Mouse (Mus musculus) neural tube, embryonic 14.5 days (tissue): ENCODE data around the gene Prkab1. TPM values are rescaled to one million over a fixed set of nuclear protein-coding genes. Genes with fewer than 3 reads are reported as not detected.

Source experiments
- ATAC-seq: fragments of 200-750 bp; cut with Nextera tagmentation; 2 replicates; pipeline ENCODE4 v1.8.0; 2017; ENCODE audit warnings: low read depth, mild to moderate bottlenecking, moderate TSS enrichment, moderate library complexity
- H3K27ac ChIP-seq: fragments of 300-500 bp; sonication (generic); 2 replicates; pipeline ENCODE4 v1.5.1; 2014; ENCODE audit warnings: low read depth, mild to moderate bottlenecking, control low read depth, low read length, moderate library complexity, mixed read lengths
- H3K27me3 ChIP-seq: fragments of 300-500 bp; sonication (generic); 2 replicates; pipeline ENCODE4 v1.6.1; 2014; ENCODE audit warnings: low read length; ENCODE audit not compliant: control insufficient read depth, insufficient read depth
- H3K36me3 ChIP-seq: fragments of 300-500 bp; sonication (generic); 2 replicates; pipeline ENCODE4 v1.6.1; 2014; ENCODE audit warnings: low read length, mixed read lengths; ENCODE audit not compliant: control insufficient read depth, insufficient read depth
- H3K4me1 ChIP-seq: fragments of 300-500 bp; sonication (generic); 2 replicates; pipeline ENCODE4 v1.6.1; 2014; ENCODE audit warnings: low read length; ENCODE audit not compliant: control insufficient read depth, insufficient read depth
- H3K4me2 ChIP-seq: fragments of 300-500 bp; sonication (generic); 2 replicates; pipeline ENCODE4 v1.6.1; 2014; ENCODE audit warnings: mild to moderate bottlenecking, low read depth, low read length, control low read depth
- H3K4me3 ChIP-seq: fragments of 300-500 bp; sonication (generic); 2 replicates; pipeline ENCODE4 v1.5.1; 2014; ENCODE audit warnings: low read depth, low read length, control low read depth, mixed read lengths
- H3K9ac ChIP-seq: fragments of 300-500 bp; sonication (generic); replicated peaks from 2 replicates; pipeline ENCODE4 v1.6.1; 2014; ENCODE audit warnings: low read depth, mild to moderate bottlenecking, control low read depth, low read length, mixed read lengths
- H3K9me3 ChIP-seq: fragments of 300-500 bp; sonication (generic); 2 replicates; pipeline ENCODE4 v1.6.1; 2016; ENCODE audit warnings: low read length; ENCODE audit not compliant: control insufficient read depth
- WGBS: fragments of 180-500 bp; shearing (Covaris S2); extraction: QIAGEN DNeasy Blood & Tissue Kit; methylation state at CpG from one replicate; pipeline ENCODE4 v1.1.7; 2014; 5-methylcytosine and 5-hydroxymethylcytosine counted together
- polyA plus RNA-seq: library from polyadenylated mRNA; unstranded; fragments of >200 nt; fragmentation: Nextera tagmentation; extraction: Ambion mirVana; gene quantifications from 2 replicates; pipeline ENCODE4 v1.2.1, GENCODE M21; 2014

The Prkab1 gene
- polyA plus RNA-seq, 1 experiment from 2014 or later = 53.3 TPM

DNA sequence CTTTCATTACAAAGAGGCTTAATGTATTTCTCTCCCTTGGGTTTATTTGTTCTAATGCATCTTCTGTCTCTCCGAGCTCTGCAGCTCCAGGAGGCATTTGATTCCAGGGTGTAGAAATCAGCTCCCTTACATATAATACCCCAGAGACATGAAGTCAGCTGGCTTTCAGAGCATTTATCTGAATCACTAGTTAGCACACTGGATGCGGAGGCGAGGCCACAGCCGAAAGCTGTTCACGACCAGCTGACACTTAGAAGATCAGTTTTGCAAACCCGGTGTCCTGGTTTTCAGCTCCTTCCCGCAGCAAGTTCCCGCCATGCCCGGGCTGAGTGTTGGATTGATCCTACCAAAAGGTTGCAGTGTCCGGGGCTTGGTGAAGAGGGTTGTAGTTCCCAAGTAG is 20.0 kb downstream of the Prkab1 start:
- H3K4me1 ChIP-seq = peaks cover 4% of the 10 kb centered on the region; the same call in 1 of the 2 replicates
- H3K9ac ChIP-seq = no peak overlapping the region
- H3K9me3 ChIP-seq = no peaks in the 10 kb centered on the region
- H3K27me3 ChIP-seq = no peaks in the 10 kb centered on the region
- H3K27ac ChIP-seq = 0 out of 2 replicates have a peak overlapping the region, but pooled peaks have one; percentile 22
- H3K36me3 ChIP-seq = no peaks in the 10 kb centered on the region
- WGBS = 70% methylated on average over 10 of the region's 10 CpGs
- no peak overlapping the region for H3K4me2 ChIP-seq
- H3K4me3 ChIP-seq = no peak overlapping the region
- ATAC-seq = no peak

DNA sequence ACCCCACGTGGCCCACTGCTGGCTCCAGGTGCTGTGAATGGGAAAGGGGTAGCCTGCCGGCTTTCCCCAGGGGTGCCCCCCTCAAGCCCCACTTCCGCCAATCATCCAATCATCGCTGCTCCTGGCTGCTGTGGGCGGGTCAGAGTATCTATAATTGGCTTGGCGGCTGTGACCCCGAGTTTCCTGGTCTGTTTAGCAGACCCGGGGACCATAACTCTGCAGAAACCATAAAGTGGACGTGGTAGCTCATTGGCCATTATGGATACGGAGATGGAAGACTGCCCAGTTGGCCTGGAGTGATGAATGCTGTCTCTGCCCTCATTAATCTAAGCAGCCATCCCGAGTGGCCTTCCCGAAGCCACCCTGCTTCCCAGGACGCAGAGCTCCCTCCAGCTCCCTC is 20.5 kb downstream of the Prkab1 start:
- no peaks in the 10 kb centered on the region for H3K27me3 ChIP-seq
- H3K27ac ChIP-seq = no peak overlapping the region
- ATAC-seq = peak; percentile 46
- H3K9ac ChIP-seq = no peak overlapping the region
- no peak overlapping the region for H3K4me3 ChIP-seq
- H3K9me3 ChIP-seq = no peaks in the 10 kb centered on the region
- H3K4me1 ChIP-seq = peaks cover 4% of the 10 kb centered on the region; the same call in 1 of the 2 replicates
- WGBS = 27% methylated on average over 13 of the region's 13 CpGs
- H3K36me3 ChIP-seq = no peaks in the 10 kb centered on the region
- H3K4me2 ChIP-seq = no peak overlapping the region

DNA sequence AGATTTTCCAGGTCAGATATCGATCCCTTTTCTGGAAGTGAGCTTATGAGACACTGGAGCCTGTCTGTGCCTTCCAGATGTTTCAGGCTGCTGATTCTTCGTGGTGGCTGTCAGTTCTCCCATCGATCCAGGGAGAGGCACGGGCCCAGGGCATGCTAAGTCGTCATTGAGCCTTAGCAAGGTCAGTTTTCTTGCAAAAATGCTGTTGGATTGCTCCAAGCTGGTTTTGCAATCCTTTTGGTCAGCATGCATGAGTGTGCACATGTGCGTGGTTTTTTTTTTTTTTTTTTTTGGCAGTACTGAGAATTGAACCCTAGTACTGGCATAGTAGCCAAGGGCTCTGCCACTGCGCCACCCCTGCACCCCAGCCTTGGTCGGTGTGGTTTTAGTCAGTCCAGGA is 21.2 kb downstream of the Prkab1 start:
- H3K27me3 ChIP-seq = no peaks in the 10 kb centered on the region
- no peak overlapping the region for H3K4me3 ChIP-seq
- H3K36me3 ChIP-seq = no peaks in the 10 kb centered on the region
- peaks cover 4% of the 10 kb centered on the region; the same call in 1 of the 2 replicates for H3K4me1 ChIP-seq
- no peaks in the 10 kb centered on the region for H3K9me3 ChIP-seq
- ATAC-seq = no peak
- no peak overlapping the region for H3K9ac ChIP-seq
- 91% methylated on average over 8 of the region's 8 CpGs for WGBS
- no peak overlapping the region for H3K4me2 ChIP-seq
- H3K27ac ChIP-seq = no peak overlapping the region

DNA sequence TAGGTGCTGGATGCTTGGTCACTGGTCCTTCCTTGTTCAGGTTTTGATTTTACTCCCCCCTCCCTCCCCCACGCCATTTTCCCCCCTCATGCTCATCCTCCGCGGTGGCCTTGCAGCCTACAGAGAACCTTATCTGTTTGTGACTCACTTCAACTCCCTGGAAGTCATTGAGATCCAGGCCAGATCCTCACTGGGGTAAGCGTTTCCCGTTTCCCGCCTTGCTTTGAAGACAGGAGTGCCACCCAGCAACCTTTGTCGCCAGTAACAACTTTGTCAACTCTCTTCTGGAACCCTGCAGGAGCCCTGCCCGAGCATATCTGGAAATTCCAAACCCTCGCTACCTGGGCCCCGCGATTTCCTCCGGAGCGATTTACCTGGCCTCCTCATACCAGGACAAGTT is 26.9 kb downstream of the Prkab1 start:
- WGBS = 84% methylated on average over 13 of the region's 13 CpGs
- ATAC-seq = no peak
- H3K9me3 ChIP-seq = no peaks in the 10 kb centered on the region
- no peak overlapping the region for H3K27ac ChIP-seq
- no peaks in the 10 kb centered on the region for H3K36me3 ChIP-seq
- no peaks in the 10 kb centered on the region for H3K27me3 ChIP-seq
- H3K9ac ChIP-seq = no peak overlapping the region
- H3K4me1 ChIP-seq = no peaks in the 10 kb centered on the region
- H3K4me2 ChIP-seq = no peak overlapping the region
- no peak overlapping the region for H3K4me3 ChIP-seq

DNA sequence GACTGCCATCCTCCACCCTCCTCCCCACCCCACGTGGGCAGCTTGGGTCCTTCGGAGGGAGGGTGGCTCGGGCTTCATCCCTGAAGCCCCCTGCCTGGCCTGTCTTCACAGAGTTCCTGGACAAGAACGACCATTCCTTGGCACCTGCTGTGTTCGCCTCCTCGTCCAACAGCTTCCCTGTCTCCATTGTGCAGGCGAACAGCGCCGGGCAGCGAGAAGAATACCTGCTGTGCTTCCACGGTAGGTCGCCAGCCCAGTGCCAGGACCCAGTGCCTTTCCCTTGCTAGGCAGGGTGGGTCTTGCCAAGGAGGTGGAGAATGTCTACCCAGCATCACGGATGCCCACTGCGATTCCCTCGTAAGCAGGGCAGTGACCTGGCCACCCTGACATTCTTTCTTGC is 30.2 kb downstream of the Prkab1 start:
- no peak for ATAC-seq
- no peak overlapping the region for H3K27ac ChIP-seq
- H3K27me3 ChIP-seq = no peaks in the 10 kb centered on the region
- peaks cover 7% of the 10 kb centered on the region; the same call in 1 of the 2 replicates for H3K9me3 ChIP-seq
- WGBS = 91% methylated on average over 15 of the region's 15 CpGs
- no peaks in the 10 kb centered on the region for H3K4me1 ChIP-seq
- H3K4me2 ChIP-seq = no peak overlapping the region
- H3K4me3 ChIP-seq = no peak overlapping the region
- H3K36me3 ChIP-seq = 0 out of 2 replicates have a peak, but pooled peaks cover 2% of the 10 kb centered on the region
- H3K9ac ChIP-seq = no peak overlapping the region

DNA sequence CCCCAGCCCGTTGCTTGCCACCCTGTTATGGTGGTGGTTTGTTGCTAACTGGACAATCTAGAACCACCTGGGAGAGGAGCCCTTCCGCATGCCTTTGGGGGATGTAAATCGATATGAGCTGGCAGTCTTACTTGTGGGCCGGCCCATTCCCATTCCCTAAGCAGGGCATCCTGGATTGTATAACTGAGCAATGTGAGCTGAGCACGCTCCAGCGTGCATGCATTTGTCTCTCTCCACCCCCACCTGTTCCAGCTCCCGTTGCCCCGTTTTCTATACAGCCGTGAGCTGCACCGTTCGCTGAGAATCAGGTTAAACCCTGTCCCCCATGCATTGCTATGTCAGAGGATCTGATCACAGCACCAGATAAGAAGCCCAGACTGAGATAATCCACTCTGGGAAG is 32.6 kb downstream of the Prkab1 start:
- WGBS = 97% methylated on average over 11 of the region's 11 CpGs
- H3K27ac ChIP-seq = no peak overlapping the region
- H3K4me3 ChIP-seq = no peak overlapping the region
- H3K4me2 ChIP-seq = no peak overlapping the region
- no peaks in the 10 kb centered on the region for H3K27me3 ChIP-seq
- no peak for ATAC-seq
- no peaks in the 10 kb centered on the region for H3K4me1 ChIP-seq
- no peak overlapping the region for H3K9ac ChIP-seq
- peaks cover 7% of the 10 kb centered on the region; the same call in 1 of the 2 replicates for H3K9me3 ChIP-seq
- 0 out of 2 replicates have a peak, but pooled peaks cover 4% of the 10 kb centered on the region for H3K36me3 ChIP-seq

DNA sequence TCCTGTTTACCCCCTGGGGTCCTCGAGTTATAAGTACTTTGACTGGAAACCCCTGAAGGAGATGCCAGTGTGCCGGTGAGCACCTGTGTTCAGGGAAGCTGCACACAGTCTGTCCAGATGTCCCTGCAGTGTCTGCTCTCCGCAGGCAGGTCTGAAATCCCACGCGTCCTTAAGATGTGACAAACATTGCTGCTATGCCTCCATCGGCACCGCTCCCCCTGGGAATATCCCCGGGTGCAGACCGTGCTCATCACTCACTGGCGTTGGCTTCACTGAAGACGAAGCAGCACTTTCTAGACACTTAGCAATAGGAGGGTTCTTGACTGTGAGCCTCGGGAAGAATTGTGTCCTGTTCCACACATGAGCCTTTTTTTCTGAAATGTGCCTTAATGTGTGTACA is 37.0 kb downstream of the Prkab1 start:
- Histone ChIP-seq H3K36me3 (0 out of 2 replicates have a peak, but pooled peaks cover 4% of the 10 kb centered on the region), H3K9me3 (peaks cover 7% of the 10 kb centered on the region; the same call in 1 of the 2 replicates), H3K4me3 (no peak overlapping the region), H3K27ac (no peak overlapping the region), H3K4me1 (0 out of 2 replicates have a peak, but pooled peaks cover 2% of the 10 kb centered on the region), H3K4me2 (no peak overlapping the region), H3K9ac (no peak overlapping the region), H3K27me3 (no peaks in the 10 kb centered on the region)
- 82% methylated on average over 12 of the region's 12 CpGs for WGBS
- no peak for ATAC-seq

DNA sequence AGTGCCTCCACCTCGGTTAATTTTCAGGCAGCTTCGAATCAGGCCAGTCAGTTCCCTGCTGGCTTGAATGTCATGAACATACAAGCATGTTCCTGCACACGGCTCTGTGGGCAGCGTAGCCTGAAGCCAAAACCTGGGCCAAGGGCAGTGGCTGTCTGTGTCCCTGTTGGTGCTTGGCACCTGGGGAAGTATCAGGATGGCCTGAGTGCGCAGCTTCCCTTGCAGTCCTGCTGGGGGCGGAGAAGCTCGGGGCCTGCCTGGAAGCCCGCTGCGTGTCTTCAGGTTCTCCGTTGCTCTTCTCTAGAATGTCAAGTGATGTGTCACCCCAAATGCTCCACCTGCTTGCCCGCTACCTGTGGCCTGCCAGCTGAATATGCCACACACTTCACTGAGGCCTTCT is 39.2 kb downstream of the Prkab1 start:
- H3K4me1 ChIP-seq = 0 out of 2 replicates have a peak, but pooled peaks cover 2% of the 10 kb centered on the region
- ATAC-seq = no peak
- no peak overlapping the region for H3K27ac ChIP-seq
- H3K4me3 ChIP-seq = no peak overlapping the region
- no peaks in the 10 kb centered on the region for H3K27me3 ChIP-seq
- no peaks in the 10 kb centered on the region for H3K9me3 ChIP-seq
- no peak overlapping the region for H3K4me2 ChIP-seq
- H3K9ac ChIP-seq = no peak overlapping the region
- H3K36me3 ChIP-seq = 0 out of 2 replicates have a peak, but pooled peaks cover 4% of the 10 kb centered on the region
- WGBS = 96% methylated on average over 11 of the region's 11 CpGs

DNA sequence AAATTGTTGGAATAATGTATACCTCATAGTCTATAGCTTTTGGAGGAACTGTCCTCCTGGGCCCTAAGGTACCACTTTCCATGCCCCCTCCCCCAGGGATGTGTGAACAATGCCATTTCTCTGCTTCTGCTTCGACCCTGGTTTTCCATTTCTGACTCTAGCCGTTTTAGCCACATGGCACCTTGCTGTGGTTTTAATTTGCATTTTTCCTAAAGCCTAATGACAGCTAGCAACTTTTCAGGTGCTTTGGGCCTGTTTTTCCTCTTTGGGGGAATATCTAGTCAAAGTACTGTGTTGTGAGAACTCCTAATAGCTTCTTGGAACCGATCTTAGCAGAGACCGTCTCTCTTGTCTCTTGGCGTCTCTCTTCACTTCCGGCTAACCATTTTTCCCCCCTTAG is 39.9 kb downstream of the Prkab1 start:
- no peaks in the 10 kb centered on the region for H3K9me3 ChIP-seq
- no peaks in the 10 kb centered on the region for H3K27me3 ChIP-seq
- H3K36me3 ChIP-seq = 0 out of 2 replicates have a peak, but pooled peaks cover 4% of the 10 kb centered on the region
- no peak overlapping the region for H3K27ac ChIP-seq
- no peak overlapping the region for H3K9ac ChIP-seq
- ATAC-seq = no peak
- H3K4me3 ChIP-seq = no peak overlapping the region
- 93% methylated on average over 6 of the region's 6 CpGs for WGBS
- H3K4me1 ChIP-seq = 0 out of 2 replicates have a peak, but pooled peaks cover 2% of the 10 kb centered on the region
- no peak overlapping the region for H3K4me2 ChIP-seq
